Mouse (Mus musculus): ENCODE measurements around the gene Bcas1. TPM values are rescaled to one million over a fixed set of nuclear protein-coding genes. Genes with fewer than 3 reads are reported as not detected.

The Bcas1 gene
- polyA plus RNA-seq, 1 experiment from 2014 or later, result 1.9 TPM

DNA sequence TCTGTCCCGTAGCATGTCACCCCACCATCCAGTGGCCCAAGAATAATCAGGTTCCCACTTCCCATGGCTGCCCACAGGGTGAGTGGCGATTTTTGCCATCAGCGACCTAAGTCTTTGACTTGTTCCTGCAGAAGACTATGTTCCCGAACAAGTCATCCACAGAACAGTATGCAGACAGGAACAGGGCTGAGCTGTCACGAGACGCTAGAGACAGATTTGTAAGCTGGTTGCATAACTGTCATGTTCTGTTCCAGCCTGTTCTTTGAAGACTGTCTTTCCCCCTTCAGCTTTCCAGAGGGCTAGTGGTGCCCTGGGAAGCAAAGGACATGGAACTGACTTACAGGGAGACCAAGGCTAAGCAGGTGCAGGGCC, 116.7 kb downstream of the Bcas1 start:
- Histone ChIP-seq H3K9me3 (ENCODE audit: control insufficient read depth, low read length) (no peaks in the 10 kb centered on the region), H3K4me2 (ENCODE audit: low read length) (no peak overlapping the region), H3K4me3 (replicated peaks; ENCODE audit: low read length) (no peak overlapping the region), H3K36me3 (ENCODE audit: control insufficient read depth, insufficient read depth) (no peaks in the 10 kb centered on the region), H3K9ac (replicated peaks; ENCODE audit: low read depth, low read length) (no peak overlapping the region), H3K4me1 (replicated peaks; ENCODE audit: control insufficient read depth, insufficient read depth, low read length) (peaks cover 14% of the 10 kb centered on the region), H3K27me3 (replicated peaks; ENCODE audit: control insufficient read depth, insufficient read depth, low read length) (0 out of 2 replicates have a peak, but pooled peaks cover 2% of the 10 kb centered on the region), H3K27ac (ENCODE audit: low read length) (no peak overlapping the region)
- WGBS, result 90% methylated on average over 6 of the region's 6 CpGs
- no peak for ATAC-seq

DNA sequence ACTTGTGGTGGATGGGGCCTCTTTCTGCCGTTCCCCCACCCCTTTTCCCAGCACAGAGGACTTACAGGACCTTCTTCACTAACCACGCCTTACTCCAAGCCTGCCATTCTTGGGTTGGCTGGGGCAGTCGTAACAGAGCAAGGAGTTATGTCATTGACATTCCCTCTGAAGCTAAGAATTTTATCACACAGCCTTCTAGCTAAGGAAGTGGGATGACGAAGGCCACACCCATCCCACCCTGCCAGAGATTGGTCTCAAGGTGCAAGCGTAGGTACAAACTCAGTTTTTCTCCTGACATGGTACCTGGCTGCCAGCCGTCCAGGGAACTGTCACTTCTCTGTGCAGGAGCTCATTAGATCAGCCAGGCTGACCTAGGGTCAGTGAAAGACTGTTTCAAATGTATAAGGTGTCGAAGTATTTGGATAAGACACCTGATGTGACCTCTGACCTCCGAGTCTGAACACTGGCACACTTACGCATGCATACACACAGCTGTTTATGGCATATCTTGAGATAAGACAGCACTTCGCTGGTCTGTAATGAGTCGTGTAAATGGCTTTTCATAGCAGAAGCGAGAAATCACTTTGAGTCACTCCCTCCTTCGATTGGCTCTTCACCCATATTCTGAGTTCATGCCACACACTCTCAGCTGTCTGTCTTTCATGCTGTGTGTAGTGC, 117.2 kb downstream of the Bcas1 start:
- no peaks in the 10 kb centered on the region for H3K9me3 ChIP-seq (ENCODE audit: control insufficient read depth, low read length)
- no peak overlapping the region for H3K4me2 ChIP-seq (ENCODE audit: low read length)
- ATAC-seq, result no peak
- no peak overlapping the region for H3K9ac ChIP-seq (replicated peaks; ENCODE audit: low read depth, low read length)
- peaks cover 14% of the 10 kb centered on the region for H3K4me1 ChIP-seq (replicated peaks; ENCODE audit: control insufficient read depth, insufficient read depth, low read length)
- H3K4me3 ChIP-seq (replicated peaks; ENCODE audit: low read length), result no peak overlapping the region
- 89% methylated on average over 13 of the region's 13 CpGs for WGBS
- H3K27ac ChIP-seq (ENCODE audit: low read length), result no peak overlapping the region
- H3K36me3 ChIP-seq (ENCODE audit: control insufficient read depth, insufficient read depth), result no peaks in the 10 kb centered on the region
- 0 out of 2 replicates have a peak, but pooled peaks cover 2% of the 10 kb centered on the region for H3K27me3 ChIP-seq (replicated peaks; ENCODE audit: control insufficient read depth, insufficient read depth, low read length)

DNA sequence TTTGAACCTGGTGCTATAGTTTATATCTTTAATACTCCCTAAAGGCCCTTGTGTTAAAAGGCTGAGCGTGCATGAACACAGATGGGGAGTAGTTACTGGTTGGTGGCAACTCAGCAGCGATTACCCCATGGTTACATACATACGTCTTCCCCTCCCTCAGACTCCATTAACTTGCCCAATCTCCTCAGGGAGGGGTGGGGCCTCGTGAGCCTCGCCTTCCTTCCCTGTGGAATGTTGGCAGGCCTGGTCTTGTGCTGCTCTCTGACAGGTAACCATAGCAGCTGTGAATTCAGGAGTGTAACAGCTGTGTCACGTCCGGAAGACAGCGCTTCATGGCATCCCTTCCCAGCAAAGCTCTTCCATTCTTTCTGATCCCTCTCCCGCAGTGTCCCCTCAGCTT, 118.7 kb downstream of the Bcas1 start:
- H3K9me3 ChIP-seq (ENCODE audit: control insufficient read depth, low read length), result no peaks in the 10 kb centered on the region
- no peak overlapping the region for H3K9ac ChIP-seq (replicated peaks; ENCODE audit: low read depth, low read length)
- no peak for ATAC-seq
- 0 out of 2 replicates have a peak, but pooled peaks cover 2% of the 10 kb centered on the region for H3K27me3 ChIP-seq (replicated peaks; ENCODE audit: control insufficient read depth, insufficient read depth, low read length)
- H3K4me2 ChIP-seq (ENCODE audit: low read length), result no peak overlapping the region
- 67% methylated on average over 9 of the region's 9 CpGs for WGBS
- no peak overlapping the region for H3K27ac ChIP-seq (ENCODE audit: low read length)
- no peaks in the 10 kb centered on the region for H3K36me3 ChIP-seq (ENCODE audit: control insufficient read depth, insufficient read depth)
- no peak overlapping the region for H3K4me3 ChIP-seq (replicated peaks; ENCODE audit: low read length)
- peaks cover 22% of the 10 kb centered on the region for H3K4me1 ChIP-seq (replicated peaks; ENCODE audit: control insufficient read depth, insufficient read depth, low read length)

DNA sequence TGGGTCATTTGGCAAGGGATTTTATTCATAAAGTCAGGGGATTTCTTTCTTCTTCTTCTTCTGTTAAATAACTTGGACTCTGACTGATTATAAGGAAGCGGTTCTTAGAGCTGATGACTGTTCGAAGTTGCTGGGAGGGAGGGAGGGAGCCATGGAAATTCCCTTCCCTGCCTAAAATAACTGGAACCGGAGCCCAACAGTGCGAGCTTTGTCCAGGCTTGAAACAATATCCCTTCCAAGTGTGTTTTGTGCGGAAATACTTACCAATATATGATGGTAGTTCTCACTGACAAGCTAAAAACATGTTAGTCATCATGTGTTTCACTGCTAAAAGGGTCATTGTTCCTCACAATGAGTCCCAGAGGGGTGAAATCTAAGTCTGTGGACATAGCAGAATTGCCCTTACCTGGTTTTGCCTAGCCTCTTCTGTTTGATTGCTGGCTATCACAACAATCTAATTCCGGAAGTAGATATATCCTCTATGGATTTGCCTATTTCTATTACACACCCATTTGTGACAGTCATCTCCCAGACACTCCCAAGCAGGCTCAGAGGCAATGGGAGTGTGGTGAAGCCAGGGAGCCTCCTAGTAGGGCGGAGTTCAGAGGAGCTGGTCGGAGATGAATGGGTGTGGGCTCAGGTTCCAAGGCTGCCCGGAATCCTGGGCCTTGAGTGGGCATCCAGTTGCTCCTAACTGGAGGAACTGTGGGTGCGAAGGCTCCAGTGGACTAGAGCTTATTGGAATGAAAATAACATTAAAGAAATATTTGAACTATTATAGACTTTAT, 119.4 kb downstream of the Bcas1 start:
- 42% methylated on average over 10 of the region's 10 CpGs for WGBS
- H3K4me3 ChIP-seq (replicated peaks; ENCODE audit: low read length), result no peak overlapping the region
- no peak for ATAC-seq

DNA sequence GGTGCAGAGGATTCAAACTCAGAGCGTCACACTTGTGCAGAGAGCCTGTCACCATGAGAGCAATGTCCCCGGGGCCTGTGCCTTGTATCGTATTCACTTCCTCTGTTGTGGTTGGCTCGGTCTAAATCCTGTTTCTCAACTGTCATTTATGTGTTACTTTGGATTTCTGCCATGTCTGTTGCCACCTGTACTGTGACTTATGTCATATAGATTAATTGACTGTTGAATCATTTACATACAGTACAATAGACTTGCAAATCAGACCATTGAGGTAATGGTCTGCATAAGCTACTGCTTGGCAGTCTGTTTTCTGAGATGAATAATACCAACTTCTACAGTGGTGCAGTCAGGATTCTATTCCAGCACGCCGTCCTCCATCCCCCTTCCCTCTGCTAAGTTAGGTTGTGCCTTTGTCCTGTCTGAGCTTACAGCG, 120.0 kb downstream of the Bcas1 start:
- H3K4me3 ChIP-seq (replicated peaks; ENCODE audit: low read length), result no peak overlapping the region
- 0 out of 2 replicates have a peak, but pooled peaks cover 2% of the 10 kb centered on the region for H3K27me3 ChIP-seq (replicated peaks; ENCODE audit: control insufficient read depth, insufficient read depth, low read length)
- peak overlapping the region; percentile 24; the same call in 1 of the 2 replicates for H3K27ac ChIP-seq (ENCODE audit: low read length)
- H3K9ac ChIP-seq (replicated peaks; ENCODE audit: low read depth, low read length), result no peak overlapping the region
- H3K36me3 ChIP-seq (ENCODE audit: control insufficient read depth, insufficient read depth), result no peaks in the 10 kb centered on the region
- no peaks in the 10 kb centered on the region for H3K9me3 ChIP-seq (ENCODE audit: control insufficient read depth, low read length)
- H3K4me1 ChIP-seq (replicated peaks; ENCODE audit: control insufficient read depth, insufficient read depth, low read length), result peaks cover 22% of the 10 kb centered on the region
- peak; percentile 87 for ATAC-seq
- WGBS, result 10% methylated on average over 7 of the region's 7 CpGs
- H3K4me2 ChIP-seq (ENCODE audit: low read length), result no peak overlapping the region

More for the DNA sequence above, 119.4 kb downstream of the Bcas1 start:
- H3K4me2 ChIP-seq (ENCODE audit: low read length), result no peak overlapping the region
- peak overlapping the region; percentile 24; the same call in 1 of the 2 replicates for H3K27ac ChIP-seq (ENCODE audit: low read length)
- H3K4me1 ChIP-seq (replicated peaks; ENCODE audit: control insufficient read depth, insufficient read depth, low read length), result peaks cover 22% of the 10 kb centered on the region
- H3K9ac ChIP-seq (replicated peaks; ENCODE audit: low read depth, low read length), result no peak overlapping the region
- no peaks in the 10 kb centered on the region for H3K36me3 ChIP-seq (ENCODE audit: control insufficient read depth, insufficient read depth)
- H3K9me3 ChIP-seq (ENCODE audit: control insufficient read depth, low read length), result no peaks in the 10 kb centered on the region
- 0 out of 2 replicates have a peak, but pooled peaks cover 2% of the 10 kb centered on the region for H3K27me3 ChIP-seq (replicated peaks; ENCODE audit: control insufficient read depth, insufficient read depth, low read length)

DNA sequence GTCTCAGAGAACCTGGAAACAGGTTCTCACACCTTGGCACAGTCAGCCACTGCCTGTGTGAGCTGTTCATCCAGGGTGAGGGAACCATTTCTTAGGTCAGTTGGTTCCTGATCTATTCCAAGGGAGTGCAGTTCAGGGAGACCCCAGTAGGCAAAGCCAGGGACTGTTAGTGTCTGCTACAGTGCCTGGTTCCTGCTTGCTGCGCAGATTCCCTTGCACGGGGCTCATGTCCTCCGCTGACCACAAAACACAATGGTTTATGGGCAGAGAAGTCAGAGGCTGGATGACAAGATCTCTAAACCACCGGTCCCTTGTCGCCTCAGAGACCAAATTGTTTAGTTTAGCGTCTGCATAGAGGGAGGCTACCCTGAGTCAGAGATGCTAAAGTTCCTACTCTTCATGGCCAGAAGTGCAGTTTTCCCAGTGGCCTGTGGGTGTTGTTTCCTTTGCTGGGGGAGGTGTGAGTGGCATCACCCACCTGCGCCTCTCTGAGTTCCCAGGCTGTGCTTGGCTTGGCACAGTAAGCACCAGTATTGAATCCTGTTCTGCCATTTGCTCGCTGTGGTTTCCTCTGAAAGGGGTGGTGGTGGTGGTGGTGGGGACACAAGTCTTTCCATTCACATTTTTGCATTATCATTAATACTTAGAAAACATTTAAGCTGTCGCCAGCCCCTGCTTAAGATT, 120.9 kb downstream of the Bcas1 start:
- Histone ChIP-seq H3K27ac (ENCODE audit: low read length) (no peak overlapping the region), H3K36me3 (ENCODE audit: control insufficient read depth, insufficient read depth) (no peaks in the 10 kb centered on the region), H3K4me1 (replicated peaks; ENCODE audit: control insufficient read depth, insufficient read depth, low read length) (peaks cover 22% of the 10 kb centered on the region), H3K27me3 (replicated peaks; ENCODE audit: control insufficient read depth, insufficient read depth, low read length) (0 out of 2 replicates have a peak, but pooled peaks cover 2% of the 10 kb centered on the region), H3K9me3 (ENCODE audit: control insufficient read depth, low read length) (no peaks in the 10 kb centered on the region), H3K9ac (replicated peaks; ENCODE audit: low read depth, low read length) (no peak overlapping the region), H3K4me2 (ENCODE audit: low read length) (no peak overlapping the region), H3K4me3 (replicated peaks; ENCODE audit: low read length) (no peak overlapping the region)
- WGBS, result 77% methylated on average over 9 of the region's 9 CpGs
- ATAC-seq, result peak; percentile 26; the same call in 1 of the 2 replicates

DNA sequence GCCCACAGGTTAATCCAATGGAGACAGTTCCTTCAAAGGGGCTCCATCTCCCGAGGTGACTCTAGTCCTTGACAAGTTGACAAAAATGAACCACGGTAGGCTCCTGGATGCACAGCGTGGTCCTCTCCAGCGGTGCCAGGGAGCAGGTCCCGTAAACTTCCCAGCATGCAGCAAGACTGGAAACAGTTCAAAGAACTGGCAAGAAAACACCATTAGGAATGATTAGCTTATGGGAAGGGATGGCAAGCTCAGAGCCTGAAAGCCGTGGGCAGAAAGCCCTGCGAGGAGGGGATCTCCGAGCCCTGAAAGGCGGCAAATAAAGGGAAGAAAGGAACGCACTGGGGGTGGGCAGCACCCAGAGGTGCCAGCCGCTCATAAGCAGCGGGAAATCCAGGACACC, 122.9 kb downstream of the Bcas1 start:
- Histone ChIP-seq H3K36me3 (ENCODE audit: control insufficient read depth, insufficient read depth) (no peaks in the 10 kb centered on the region), H3K27ac (ENCODE audit: low read length) (peak overlapping the region; percentile 33; the same call in 1 of the 2 replicates), H3K4me2 (ENCODE audit: low read length) (peak overlapping the region; percentile 41), H3K9ac (replicated peaks; ENCODE audit: low read depth, low read length) (peak overlapping the region; percentile 41; the same call in 1 of the 2 replicates), H3K9me3 (ENCODE audit: control insufficient read depth, low read length) (no peaks in the 10 kb centered on the region), H3K27me3 (replicated peaks; ENCODE audit: control insufficient read depth, insufficient read depth, low read length) (0 out of 2 replicates have a peak, but pooled peaks cover 2% of the 10 kb centered on the region), H3K4me3 (replicated peaks; ENCODE audit: low read length) (no peak overlapping the region), H3K4me1 (replicated peaks; ENCODE audit: control insufficient read depth, insufficient read depth, low read length) (peaks cover 22% of the 10 kb centered on the region)
- 35% methylated on average over 12 of the region's 12 CpGs for WGBS
- 0 out of 2 replicates have a peak, but pooled peaks have one; percentile 21 for ATAC-seq

DNA sequence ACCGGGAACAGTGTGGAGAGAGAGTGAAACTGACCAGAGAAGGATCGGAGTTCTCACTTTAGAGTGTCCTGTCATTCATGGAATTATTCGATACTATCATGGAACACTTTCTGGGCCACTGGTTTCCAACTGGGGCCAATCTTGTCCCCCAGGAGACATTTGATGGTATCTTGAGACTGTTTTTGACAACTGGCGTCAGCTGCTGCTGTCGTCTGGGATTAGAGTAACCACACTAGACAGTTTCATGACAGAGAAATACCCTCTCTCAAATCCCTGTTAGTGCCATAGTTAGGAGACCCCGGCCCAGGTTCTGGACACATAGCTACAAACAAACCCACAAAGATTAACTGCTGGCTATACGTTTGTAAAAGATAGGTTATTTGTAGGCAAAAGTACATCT, 124.0 kb downstream of the Bcas1 start:
- ATAC-seq, result no peak
- Histone ChIP-seq H3K4me3 (replicated peaks; ENCODE audit: low read length) (no peak overlapping the region), H3K4me1 (replicated peaks; ENCODE audit: control insufficient read depth, insufficient read depth, low read length) (peaks cover 22% of the 10 kb centered on the region), H3K36me3 (ENCODE audit: control insufficient read depth, insufficient read depth) (no peaks in the 10 kb centered on the region), H3K9ac (replicated peaks; ENCODE audit: low read depth, low read length) (no peak overlapping the region), H3K27me3 (replicated peaks; ENCODE audit: control insufficient read depth, insufficient read depth, low read length) (no peaks in the 10 kb centered on the region), H3K4me2 (ENCODE audit: low read length) (no peak overlapping the region), H3K27ac (ENCODE audit: low read length) (no peak overlapping the region), H3K9me3 (ENCODE audit: control insufficient read depth, low read length) (no peaks in the 10 kb centered on the region)
- WGBS, result 93% methylated on average over 7 of the region's 7 CpGs

DNA sequence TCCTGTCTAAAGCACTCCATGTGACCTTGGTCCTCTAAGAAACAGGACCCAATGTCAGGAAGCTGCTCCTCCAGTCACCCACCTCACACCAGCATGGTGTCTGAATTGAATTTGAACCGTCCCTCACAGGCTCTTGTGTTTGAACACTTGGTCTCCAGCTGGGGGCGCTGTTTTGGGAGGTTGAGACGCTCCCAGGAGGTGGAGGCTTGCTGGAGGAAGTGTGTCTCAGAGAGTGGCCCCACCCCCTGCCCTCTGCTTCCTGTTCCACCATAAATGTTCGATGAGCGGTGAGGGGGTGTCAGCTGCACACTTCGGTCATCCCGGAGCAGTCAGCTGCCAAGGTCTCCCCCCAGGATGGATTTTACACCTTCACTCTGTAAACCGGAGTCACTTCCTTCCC, 124.8 kb downstream of the Bcas1 start:
- Histone ChIP-seq H3K9me3 (ENCODE audit: control insufficient read depth, low read length) (no peaks in the 10 kb centered on the region), H3K9ac (replicated peaks; ENCODE audit: low read depth, low read length) (no peak overlapping the region), H3K4me3 (replicated peaks; ENCODE audit: low read length) (no peak overlapping the region), H3K36me3 (ENCODE audit: control insufficient read depth, insufficient read depth) (no peaks in the 10 kb centered on the region), H3K4me1 (replicated peaks; ENCODE audit: control insufficient read depth, insufficient read depth, low read length) (peaks cover 18% of the 10 kb centered on the region), H3K4me2 (ENCODE audit: low read length) (no peak overlapping the region), H3K27ac (ENCODE audit: low read length) (no peak overlapping the region), H3K27me3 (replicated peaks; ENCODE audit: control insufficient read depth, insufficient read depth, low read length) (no peaks in the 10 kb centered on the region)
- ATAC-seq, result no peak
- WGBS, result 88% methylated on average over 8 of the region's 8 CpGs
